Mouse (Mus musculus) heart, adult 9 months (tissue): Measurements from ENCODE around the gene Ext2.

Experiments used
- DNase-seq, 2 experiments: peaks; one replicate each; pipeline ENCODE4 v3.0.0; 2022; ENCODE audit warnings: low spot score in 2 of 2

Gene Ext2

DNA sequence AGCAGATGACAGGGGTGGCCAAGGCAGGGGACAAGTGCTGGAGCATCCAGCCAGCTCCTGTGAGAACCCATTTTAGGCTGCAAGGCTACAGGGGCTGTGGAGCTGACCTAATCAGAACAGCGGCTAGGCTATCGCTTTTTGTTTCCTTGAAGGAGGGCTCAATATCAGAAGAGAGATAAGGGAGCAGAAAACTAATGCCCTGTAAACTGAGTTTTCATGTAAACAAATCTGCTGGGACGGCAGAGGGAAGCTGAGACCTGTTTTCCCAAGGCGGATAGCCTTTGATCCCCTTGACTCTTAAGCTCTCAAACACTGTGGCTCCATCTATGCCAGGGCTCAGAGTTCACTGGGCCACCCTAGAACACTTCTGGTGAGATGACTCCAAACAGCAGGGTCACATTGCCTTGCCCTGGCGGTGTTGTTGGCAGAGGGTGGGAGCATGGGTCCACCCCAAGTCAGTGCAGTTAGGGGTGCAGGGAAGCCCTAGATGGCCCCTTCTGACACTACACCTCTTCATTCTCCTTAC lies 83.3 kb downstream of the Ext2 start:
- DNase-seq: no peak

DNA sequence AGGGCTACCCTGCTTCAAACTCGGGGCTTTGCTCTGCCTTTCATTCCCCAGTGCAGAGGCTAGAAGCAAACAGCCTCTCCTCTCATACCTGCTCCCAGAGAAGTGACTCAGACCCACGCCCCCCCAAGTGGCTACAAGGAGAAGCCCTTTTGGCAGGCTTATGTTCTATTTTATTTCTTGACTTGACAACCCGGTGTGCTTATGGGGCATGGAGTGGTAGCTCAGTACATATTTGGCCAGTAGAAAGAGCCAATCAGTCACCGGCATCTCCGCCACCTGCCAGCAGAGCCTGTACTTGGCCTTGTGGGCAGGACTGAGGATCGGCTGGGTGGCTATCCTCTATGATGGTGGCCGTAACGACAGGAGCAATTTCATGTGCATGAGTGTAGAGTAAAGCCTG lies 85.2 kb downstream of the Ext2 start:
- DNase-seq: no peak

DNA sequence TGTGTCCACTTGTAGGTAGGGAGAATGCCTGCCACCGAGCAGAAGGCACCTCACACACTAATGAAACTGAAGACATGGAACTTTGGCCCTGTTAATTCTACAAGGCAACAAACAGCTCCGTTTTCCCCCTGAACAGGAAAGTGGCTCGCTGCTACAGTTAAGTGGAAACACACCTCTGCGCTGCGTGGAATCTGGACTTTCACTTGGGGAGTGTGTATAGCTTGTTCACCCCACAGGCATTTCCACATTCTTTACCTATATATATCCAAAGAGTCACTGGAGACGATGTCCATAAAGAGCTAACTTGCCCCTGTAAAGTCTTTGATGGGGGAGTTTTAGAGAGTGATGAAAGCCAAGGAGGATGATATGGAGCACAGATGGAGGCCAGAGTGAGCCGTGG lies 89.7 kb downstream of the Ext2 start:
- no peak for DNase-seq

DNA sequence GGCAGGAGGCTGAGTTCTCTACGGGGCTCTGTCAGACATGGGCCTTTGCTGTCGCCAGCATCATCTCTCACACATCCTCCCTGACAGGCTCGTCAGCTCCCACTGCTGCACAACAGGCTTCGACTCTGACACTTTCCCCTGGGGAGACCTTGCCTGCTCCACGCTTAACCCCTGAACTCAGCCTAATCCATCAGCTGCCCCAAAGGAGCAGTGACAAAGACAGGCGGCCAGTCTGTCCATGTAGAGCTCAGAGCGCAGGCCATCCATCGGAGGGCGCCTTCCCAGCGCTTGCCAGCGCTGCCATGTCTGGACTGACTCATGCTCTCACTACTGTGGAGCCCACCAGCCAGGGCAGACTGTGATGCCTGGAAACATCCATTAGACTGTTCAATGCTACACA lies 92.8 kb downstream of the Ext2 start:
- DNase-seq: no peak

DNA sequence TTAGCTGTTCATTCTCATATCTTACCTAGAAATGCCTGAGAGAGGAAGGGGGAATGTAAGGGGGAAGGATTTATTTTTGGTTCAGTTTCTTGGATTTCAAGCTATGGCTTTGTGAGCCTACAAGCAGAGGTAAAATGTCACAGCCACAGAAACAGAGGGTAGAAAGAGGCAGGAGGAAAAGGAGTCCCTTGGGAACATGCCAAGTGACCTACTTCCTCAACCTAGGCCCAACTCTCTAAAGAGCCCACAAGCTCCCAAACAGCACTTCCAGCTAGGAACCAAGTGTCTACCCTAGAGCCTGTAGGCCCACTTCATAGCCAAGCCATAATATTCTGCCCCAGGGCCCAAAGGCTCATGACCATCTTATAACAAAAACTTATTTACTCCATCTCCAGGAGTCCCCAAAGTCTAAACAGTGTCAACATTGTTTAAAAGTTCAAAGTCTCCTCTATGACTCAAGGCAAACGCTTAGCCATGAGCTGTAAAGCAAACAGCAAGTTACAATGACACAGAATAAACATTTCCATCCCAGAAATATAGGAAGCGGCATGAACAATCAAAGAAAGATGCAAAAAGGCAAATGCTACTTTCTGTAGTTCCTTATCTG lies 99.1 kb downstream of the Ext2 start:
- DNase-seq: no peak

DNA sequence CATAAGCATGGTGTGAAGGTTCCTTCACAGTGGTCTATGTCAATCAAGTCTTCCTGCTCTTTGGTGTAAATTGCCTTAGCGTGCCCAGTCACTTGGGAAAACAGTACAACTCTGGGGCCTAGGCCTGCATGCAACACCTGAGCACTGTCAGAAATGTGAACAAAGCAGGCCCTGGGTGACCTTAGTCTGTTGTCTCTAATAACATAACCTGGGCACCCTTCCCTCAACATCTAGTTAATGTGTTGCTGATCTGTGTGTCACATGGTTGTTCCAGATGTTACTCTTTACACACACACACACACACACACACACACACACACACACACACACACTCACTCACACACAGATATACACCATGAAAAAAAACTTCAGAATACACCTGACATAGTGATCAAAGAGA lies 101.4 kb downstream of the Ext2 start:
- DNase-seq: no peak

DNA sequence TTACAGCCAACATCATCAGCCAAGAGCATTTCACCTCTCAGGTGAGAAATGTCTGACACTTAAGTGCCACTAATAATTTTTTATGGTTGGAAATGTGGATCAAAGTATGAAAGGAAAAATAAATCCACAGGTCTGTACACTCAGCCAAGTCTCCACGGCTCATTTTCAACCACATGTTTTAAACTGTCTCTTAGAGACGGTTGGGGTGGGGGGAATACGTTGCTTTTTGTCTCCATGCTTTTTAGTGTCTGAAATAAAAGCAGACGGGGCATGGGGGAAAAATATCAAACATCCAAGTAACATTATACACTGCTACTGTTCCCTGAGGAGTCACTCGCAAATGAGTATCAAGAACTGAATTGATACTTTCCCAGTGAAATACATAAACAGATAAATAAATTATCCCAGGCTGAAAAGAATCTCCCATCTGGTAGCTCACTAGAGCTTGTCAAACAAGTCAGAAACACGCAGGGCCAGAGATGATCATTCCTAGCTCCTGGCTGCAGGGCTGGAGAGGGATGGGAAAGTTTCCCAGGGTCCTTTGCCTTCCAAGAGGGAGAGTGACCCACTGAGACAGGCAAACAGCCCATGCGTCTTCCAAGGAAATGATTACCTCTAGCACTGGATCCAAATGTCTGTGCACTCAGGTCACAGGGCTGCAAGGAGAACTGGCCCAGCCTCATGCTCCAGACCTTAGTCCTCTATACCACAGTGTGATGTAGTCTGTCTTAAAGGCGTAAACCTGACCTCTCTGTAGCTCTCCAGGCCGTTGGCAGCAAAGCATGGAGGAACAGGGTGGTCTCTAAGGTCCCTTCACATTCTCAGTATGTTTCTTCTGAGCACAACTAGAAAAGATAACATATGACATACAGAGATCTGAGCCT lies 102.3 kb downstream of the Ext2 start:
- no peak for DNase-seq

DNA sequence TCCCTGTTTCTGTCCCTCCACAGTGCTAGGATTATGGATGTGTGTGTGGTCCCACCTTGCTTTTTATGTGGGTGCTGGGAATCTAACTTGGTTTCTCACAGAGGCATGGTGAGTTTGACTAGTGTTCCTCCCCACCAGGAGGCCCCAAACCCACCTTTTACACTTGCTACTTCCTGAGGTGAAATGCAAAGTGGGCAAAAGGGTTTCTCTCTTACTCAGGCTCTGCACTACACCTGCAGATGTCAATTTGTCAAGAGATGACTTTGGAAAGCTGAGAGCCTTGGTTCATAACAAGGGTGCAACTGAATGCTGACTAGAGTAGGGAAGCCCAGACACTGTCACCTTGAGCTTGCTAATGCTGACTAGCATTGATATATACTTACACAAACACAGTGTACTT lies 109.1 kb downstream of the Ext2 start:
- DNase-seq: no peak

DNA sequence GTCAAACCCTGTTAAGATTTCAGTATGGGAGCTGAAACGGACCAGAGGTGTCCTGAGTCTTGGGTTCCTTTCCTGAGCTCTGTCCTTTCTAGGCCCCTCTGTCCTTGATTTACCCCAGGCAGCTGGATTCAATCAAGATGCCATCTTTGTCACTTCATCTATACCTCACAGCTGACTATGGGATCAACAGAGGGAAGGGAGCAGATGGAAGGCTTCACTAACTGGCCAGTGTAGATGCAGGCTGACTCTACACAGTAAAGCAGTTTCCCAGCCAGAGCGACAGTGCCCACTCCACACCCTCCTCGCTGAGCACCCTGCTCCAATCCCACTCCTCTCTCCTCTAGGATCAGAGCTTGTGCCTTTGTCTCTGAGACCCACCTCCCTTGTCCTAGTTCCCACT lies 110.9 kb downstream of the Ext2 start:
- DNase-seq: no peak

DNA sequence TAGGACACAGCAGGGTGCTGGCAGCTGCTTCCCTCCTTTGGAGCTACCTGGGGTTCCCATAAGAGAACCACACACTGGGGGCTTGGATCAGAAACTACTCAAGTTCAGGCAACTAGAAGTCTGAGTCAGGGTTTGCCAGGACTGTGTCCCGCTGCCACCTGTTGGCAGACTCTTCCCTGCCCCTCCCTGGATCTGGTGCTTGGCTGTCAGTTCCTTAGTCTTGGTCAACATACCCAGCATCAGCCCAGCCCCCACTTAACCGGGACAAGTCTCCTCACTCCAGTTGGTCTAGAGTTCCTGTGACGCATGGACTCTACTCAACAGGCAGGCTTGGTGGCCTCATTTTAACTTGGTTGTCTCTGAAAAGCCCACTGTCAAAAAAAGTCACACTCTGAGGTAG lies 112.7 kb downstream of the Ext2 start:
- no peak for DNase-seq

DNA sequence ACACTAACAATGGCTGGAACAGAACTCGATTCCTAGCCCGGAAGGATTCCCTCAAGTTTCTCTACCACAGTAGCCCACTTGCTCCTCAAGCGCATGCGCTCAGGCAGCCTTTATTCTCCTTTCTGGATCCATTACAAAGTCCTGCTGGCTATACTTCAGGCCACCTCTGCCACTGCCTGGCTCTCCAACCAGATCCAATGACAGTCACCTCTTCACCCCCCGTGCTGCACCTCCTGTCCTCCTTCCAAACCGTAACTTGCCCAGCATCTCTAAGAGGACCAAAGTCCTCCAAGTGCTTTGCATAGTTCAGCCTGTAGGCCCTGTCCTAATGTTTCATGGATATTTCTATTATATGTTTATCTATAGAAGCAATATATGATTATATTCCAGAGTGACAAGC lies 113.1 kb downstream of the Ext2 start:
- no peak for DNase-seq

DNA sequence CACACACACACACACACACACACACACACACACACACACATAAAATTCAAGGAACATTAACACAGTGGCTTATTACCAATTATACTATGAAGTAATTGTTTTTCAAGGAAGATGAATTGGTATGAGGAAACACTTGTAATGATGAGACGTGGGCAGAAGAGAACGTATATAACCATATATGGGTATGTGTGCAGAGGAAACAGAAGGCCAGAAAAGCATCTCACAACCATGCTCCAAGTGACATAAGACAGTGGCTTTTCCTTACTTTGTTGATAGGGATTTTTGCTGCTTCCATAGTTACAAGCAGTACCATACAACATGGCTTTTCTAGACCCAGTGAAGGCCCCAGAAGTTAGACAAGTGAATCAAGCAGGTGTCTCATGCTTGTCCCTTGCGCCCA lies 115.5 kb downstream of the Ext2 start:
- DNase-seq: no peak

DNA sequence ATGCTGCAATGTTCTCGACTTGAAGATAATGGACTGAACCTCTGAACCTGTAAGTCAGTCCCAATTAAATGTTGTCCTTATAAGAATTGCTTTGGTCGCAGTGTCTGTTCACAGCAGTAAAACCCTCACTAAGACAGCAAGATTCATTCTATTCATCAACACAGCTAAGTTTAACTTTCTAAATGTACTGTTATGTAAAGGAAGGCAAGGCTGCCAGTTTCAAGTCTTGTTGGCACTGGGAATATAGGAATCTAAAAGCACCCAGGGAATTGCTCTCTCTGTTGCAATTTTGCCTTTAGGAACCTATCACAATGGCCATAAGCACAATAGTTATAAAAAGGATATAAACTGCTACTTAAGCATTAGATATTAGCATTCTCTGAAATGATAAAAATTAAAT lies 116.0 kb downstream of the Ext2 start:
- DNase-seq: no peak

DNA sequence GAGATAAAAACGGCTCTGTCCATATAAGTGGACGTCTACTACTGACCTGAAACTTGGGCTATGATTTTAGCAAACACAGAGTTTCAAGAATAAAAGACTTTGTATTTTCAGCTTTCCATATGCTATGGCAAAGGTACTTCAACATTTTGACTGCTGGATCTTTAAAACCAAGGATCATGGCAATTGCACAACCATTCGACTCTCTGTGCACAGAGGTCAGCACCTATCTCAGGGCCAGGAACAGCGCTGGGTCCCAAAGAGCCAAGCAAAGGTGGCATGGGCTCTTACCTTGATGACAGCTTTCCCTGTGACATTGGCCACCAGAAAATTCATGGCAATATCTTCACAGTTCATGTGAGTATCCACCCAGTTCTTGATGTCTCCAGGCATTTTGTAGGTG lies 118.2 kb downstream of the Ext2 start:
- DNase-seq: no peak

DNA sequence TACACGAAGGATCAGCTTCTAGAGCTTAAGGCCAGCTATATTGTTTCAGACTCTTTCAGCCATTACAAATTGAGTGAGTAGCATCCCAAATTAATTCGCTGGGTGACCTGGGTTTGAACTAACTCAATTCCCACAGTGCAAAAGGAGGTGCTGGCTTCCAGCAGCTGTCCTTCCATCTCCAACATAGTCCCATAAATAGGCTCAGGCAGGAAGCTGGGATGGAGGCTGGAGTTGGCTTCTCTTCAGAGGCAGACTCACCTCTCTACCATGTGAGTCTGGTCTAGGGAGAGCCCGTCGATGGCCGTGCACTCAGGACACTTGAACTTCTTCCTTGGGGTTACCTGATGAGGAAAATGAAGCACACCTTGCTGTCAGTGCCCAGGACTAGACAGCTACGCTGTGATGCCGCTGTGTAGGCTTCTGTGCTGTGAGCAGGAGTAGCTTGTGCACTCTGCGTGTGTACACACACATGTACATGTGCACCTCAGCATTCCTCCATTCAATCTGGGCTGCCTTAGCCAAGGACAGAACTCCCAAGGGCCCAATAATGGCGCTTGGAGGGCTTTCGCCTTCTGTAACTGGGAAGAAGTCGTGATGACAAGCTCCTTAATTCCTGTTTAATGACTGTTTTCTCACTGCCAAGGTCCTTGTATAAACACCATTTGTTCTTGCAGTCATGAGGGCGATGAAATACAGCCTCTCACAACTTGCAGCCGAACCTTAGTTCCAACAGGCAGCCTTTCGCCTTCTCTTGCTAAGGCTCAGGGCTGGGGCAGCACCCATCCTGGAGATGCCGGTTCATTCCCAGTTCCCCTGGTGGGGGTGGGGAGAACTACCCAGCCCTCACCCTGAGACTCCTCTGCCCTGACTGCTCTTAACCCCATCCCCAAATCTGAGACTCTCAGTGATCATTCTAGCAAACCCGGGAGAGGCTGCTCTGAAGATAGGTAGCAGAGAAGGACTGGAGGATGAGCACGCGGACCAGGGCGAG lies 119.1 kb downstream of the Ext2 start:
- DNase-seq: no peak

DNA sequence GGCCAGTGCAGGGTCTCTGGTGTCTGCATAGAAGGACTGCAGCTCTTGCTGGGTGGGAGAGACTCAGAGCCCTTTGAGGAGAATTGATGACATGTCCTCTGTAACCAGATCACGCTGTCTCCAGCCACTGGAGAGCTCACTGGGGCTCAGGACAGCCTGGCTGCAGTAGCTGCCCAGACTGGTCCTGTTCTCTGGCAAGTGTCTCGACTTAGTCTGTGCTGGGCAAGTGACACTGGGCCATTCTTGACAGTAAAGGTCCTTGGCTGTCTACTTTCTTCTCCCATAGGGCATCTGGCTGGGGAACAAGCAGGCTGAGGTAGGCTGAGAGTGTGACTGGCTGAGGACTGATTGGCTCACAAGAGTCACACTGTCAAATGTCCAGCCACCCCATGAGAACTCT lies 123.0 kb downstream of the Ext2 start:
- no peak for DNase-seq

DNA sequence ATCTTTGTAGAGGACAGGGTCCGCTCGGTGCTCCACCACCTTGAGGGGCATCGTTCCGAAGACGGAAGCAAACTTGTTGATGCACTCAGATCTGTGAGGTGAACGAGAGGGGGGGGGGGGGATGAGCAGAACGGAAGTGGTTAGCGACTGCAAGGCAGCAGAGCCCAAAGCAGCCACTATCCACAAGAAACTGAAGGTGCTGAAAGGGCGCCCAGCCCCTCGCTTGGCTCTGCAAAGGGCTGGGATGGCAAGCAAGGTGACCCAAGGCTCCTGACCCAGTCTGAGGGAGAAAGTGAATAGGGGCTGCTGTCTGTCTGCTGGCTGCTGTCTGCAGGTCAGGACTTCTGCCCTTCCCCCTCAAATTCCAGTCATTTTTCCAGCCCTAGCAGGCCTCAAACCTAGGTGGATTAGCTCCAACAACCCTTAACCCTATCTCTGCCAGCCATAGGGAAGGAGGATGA lies 126.2 kb downstream of the Ext2 start:
- no peak for DNase-seq

DNA sequence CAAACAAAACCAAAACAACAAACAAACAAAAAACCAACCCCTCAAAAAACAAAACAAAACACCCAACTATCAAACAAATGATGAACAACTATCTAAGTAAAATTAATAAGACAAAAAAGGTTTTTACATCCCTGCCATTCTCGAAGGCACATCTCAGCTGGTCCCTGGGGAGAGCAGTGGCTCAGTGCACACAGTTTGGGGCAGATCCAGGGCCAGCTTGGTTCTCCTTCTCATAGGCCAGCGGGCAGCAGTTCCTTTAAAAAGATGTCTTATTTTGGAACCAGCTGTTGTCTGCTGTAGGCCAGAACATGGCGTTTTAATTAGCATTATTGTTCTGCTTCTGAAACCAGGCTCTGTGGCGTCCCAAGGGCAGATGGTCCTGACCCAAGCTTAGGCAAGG lies 129.3 kb downstream of the Ext2 start:
- DNase-seq: no peak

DNA sequence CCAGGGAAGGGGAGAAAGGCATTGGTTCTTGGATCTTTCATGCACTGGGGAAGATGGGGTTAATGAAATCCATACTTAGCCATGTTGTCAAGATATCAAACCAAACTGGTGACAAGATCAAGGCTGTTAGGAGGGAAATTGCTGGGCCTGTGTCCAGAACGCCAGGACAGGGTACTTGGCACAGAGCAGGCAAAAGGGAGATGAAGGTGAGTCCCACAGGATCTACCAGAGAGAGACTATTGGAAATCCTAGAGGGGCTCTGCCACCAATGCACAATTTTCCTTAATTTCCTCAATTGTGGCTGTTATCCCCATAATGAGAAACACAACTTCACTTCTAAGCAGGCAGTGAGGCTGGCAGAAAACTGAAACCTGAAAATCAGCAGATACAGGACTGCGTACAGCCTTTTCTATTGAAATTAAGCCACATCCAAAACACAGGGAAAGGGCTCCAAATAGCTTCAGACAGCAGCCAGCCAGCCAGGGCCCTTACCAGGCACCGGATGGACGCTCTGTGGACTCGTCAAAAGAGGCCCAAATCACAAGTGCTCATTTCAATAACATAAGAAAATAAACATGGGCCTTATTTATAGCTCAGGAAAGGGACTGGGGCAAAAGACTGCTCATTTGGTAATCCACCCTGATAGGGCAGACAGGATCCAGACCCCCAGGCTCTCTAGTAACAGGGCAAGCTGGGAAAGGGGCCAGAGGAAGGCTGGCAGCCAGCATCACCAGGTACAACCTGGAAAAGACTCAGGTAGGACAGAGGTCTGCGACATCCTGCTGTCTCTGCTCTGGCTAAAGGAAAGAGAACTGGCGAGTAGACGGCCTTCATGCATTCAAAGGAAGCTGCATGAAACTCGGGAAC lies 132.1 kb downstream of the Ext2 start:
- DNase-seq: no peak

DNA sequence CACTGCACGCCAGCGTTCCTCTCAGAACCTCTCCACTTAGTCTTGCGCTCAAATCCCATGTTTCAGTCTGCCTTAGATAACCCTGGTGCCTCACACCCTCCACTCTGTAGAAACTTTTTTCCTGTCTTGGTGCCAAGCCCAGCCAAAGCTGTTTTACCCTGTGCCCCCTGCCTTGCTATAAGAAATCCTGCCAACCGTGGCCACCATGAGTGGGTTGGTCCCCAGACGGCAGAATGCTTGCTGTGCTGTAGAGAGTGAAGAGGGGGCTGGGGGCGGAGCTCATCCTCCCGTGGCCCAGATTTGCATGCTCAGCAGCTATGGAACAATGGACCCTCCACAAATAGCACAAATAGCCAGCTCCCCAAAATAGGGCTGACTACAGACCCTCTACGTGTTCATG lies 138.7 kb downstream of the Ext2 start:
- no peak for DNase-seq

DNA sequence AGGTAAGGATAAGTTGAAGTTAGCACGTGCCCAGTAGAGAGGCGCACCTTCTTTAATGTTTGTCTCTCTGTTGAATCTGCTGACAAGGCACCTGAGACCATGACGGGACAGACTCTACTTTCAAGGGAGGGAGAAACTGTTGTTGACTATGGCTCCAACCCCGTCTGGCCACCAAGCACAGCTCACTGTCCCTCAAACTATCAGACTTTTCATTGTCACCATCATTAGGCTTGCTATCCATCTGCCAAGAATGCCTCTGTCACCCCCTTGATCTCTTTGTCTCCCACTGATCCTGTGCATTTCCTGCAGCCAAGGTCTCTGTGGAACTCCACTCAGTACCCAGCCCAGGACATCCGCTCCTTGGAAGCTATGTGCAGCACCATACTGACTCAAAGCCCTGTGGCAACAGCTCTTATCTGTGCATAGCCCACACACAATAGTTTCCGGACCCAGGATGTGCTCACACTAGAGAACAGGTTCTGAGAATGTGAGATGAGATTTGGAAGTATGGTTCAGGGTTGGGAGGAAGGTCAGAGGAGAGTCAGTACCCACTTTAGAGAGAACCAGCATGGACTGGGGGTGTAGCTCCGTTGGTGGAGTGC lies 139.7 kb downstream of the Ext2 start:
- no peak for DNase-seq
